Mouse (Mus musculus) lung, adult 2 months (tissue): ENCODE measurements around the gene Atp6v0a1. TPM values are rescaled to one million over a fixed set of nuclear protein-coding genes. Genes with fewer than 3 reads are reported as not detected.

ENCODE experiments used
- DNase-seq: peaks from one replicate; pipeline ENCODE4 v3.0.0; 2022
- H3K4me1 ChIP-seq: fragments of 200-500 bp; 2 replicates; pipeline ENCODE4 v1.6.1; 2011; ENCODE audit warnings: low read length; ENCODE audit not compliant: control insufficient read depth, insufficient read depth
- H3K4me3 ChIP-seq: fragments of 200-500 bp; replicated peaks from 2 replicates; pipeline ENCODE3; 2011; ENCODE audit warnings: low read depth, mild to moderate bottlenecking, control low read depth, low read length; ENCODE audit errors: extremely low read depth
- CTCF ChIP-seq: fragments of 200-500 bp; IDR thresholded peaks from 2 replicates; pipeline ENCODE4 v1.5.1; 2011; ENCODE audit warnings: mild to moderate bottlenecking, low read length, control low read depth; ENCODE audit not compliant: insufficient read depth
- POLR2A ChIP-seq: fragments of 200-500 bp; IDR thresholded peaks from 2 replicates; pipeline ENCODE4 v1.6.1; 2011; ENCODE audit warnings: low read depth, mild to moderate bottlenecking, control low read depth, low read length, borderline replicate concordance; ENCODE audit errors: extremely low read depth
- WGBS: fragments of 180-500 bp; shearing (Covaris S2); methylation state at CpG from one replicate; pipeline ENCODE4 v1.1.7; 2018; 5-methylcytosine and 5-hydroxymethylcytosine counted together
- polyA plus RNA-seq: library from polyadenylated mRNA; depleted of rRNA; stranded (reverse); fragments of >200 nt; gene quantifications from 2 replicates; pipeline ENCODE4 v1.2.3, GENCODE M21; 2012

Gene Atp6v0a1
- polyA plus RNA-seq, 1 experiment, result 102 TPM

GRCm38 (mm10) chr11:100967376-100967775, 41.9 kb upstream of the Atp6v0a1 start:
- no peak for TF ChIP-seq CTCF
- TF ChIP-seq POLR2A, result no peak
- no peak for DNase-seq
- H3K4me3 ChIP-seq, result peak overlapping the region; percentile 51
- WGBS, result 40% methylated on average over 5 of the region's 5 CpGs
- H3K4me1 ChIP-seq, result peaks cover 29% of the 10 kb centered on the region

GRCm38 (mm10) chr11:100967881-100968420, 41.3 kb upstream of the Atp6v0a1 start:
- TF ChIP-seq CTCF, result no peak
- TF ChIP-seq POLR2A, result no peak
- peaks cover 24% of the 10 kb centered on the region for H3K4me1 ChIP-seq
- peak overlapping the region; percentile 26 for H3K4me3 ChIP-seq
- no peak for DNase-seq
- WGBS, result 29% methylated on average over 5 of the region's 5 CpGs

GRCm38 (mm10) chr11:100968501-100968900, 40.8 kb upstream of the Atp6v0a1 start:
- 30% methylated on average over 5 of the region's 5 CpGs for WGBS
- TF ChIP-seq POLR2A (no peak), CTCF (no peak)
- Histone ChIP-seq H3K4me1 (peaks cover 18% of the 10 kb centered on the region), H3K4me3 (peak overlapping the region; percentile 94)
- peak; percentile 26 for DNase-seq

GRCm38 (mm10) chr11:100969189-100969743, 40.0 kb upstream of the Atp6v0a1 start:
- Histone ChIP-seq H3K4me1 (peaks cover 11% of the 10 kb centered on the region), H3K4me3 (peak overlapping the region; percentile 94)
- WGBS, result 1% methylated on average over 34 of the region's 35 CpGs
- peak; percentile 60 for DNase-seq
- no peak for TF ChIP-seq CTCF

DNA sequence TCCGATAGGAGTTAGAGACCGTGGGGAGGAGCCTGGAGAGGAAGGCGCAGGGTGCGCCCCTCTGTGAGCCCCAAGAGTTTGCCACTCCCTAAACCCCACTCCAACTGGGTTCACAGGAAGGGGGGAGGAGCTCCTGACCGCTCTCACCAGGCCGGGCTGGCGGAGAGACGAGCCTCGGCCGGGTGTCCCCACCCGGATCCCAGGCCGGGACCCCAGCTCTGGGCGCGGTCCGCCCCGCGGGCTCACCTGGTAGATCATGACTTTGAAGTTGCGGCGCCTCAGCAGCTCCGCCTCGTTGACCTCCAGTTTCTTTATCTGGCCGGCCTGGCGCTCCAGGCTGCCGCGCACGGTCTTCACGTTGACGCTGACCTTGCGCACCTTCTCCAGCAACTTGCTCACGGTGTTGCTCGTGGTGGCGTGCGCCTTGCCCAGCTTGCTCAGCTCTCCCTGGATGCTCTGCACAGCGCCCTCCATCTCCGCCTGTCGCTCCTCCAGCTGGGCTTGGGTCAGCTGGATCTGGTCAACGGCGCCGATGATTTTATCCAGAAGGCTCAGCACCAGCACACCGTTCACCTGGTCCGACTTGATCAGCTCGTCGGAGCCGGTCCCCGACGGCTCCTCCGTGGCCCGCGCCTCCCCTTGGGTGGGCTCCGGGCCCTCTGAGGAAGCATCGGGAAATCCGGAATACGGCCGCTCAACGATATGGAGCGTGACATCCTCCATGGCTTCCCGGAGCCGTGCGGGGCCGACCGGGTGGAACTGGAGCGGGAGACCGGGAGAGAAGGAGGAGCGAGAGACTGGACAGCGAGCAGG, 39.3 kb upstream of the Atp6v0a1 start:
- WGBS, result under 1% methylated on average over 65 of the region's 65 CpGs
- peak; percentile 49; the same call in 1 of the 2 replicates for TF ChIP-seq POLR2A
- no peak for TF ChIP-seq CTCF
- peak; percentile 75 for DNase-seq
- H3K4me3 ChIP-seq, result peak overlapping the region; percentile 94
- peaks cover 4% of the 10 kb centered on the region for H3K4me1 ChIP-seq

DNA sequence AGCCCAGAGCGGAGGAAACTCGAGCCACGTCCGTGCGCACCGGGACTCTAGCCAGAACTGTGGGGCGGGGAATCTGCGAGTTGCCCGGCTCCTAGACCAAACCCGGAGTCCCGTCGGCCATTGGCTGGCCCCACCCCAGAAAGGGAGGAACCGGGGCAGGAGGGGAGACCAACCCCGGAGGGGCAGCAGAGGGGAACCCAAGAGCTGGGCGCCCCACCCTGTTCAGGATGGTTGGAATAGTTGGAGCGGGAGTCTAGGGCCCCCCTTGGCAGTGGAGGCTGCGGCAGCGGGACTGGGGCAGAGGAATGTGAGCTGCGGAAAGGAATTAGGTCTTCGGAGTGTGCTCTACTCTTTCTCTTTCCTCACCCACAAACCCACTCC, 38.7 kb upstream of the Atp6v0a1 start, which contains the start of gene Cavin1:
Gene Cavin1 (minus strand): TSS at position 331 of the 381 bp plus-strand sequence.
- H3K4me1 ChIP-seq, result peaks cover 2% of the 10 kb centered on the region; the same call in 1 of the 2 replicates
- DNase-seq, result peak; percentile 99
- TF ChIP-seq CTCF, result no peak
- TF ChIP-seq POLR2A, result peak; percentile 98
- H3K4me3 ChIP-seq, result peak within 1 kb of the TSS; percentile 94
- WGBS, result 1% methylated on average over 20 of the region's 20 CpGs

DNA sequence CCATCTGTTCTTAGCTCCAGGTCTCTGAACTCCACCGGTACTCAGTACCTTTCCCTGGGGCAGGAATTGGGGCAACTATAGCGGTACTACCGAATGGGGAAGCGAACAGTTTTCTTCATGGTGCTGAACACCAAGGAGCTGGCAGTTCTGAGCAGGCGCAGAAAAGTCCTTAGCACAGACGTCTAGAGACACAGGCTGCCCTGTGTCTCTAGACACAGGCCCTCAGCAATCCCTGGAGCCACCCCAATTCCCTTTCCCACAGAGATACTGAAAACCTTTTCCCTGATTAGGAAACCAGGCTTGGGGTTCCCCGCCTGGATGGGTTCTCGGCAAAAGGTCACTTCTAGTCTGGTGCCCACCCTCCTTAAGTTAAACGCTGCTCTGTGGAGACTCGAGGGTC, 37.8 kb upstream of the Atp6v0a1 start:
- no peaks in the 10 kb centered on the region; the same call in 1 of the 2 replicates for H3K4me1 ChIP-seq
- no peak for TF ChIP-seq CTCF
- TF ChIP-seq POLR2A, result no peak
- WGBS, result 77% methylated on average over 10 of the region's 10 CpGs
- no peak for DNase-seq
- H3K4me3 ChIP-seq, result no peak overlapping the region

DNA sequence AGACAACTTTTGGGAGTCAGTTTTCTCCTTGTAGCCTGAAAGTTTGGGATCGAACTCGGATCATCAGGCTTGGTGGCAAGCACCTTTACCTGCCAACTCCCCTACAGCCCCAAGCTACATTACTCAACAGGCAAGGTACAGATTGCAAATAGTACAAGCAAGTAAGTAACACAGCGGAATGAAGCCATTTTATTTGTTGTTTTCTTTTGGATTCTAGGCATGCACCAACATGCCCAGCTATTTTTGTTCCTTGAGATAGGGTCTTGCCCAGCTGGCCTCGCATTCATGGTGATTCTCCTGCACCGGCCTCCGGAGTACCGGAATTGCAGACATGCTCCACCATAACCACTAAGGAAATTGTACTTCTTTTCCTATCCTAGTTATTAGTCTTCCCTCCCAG, 36.0 kb upstream of the Atp6v0a1 start:
- Histone ChIP-seq H3K4me1 (no peaks in the 10 kb centered on the region), H3K4me3 (no peak overlapping the region)
- WGBS, result 91% methylated on average over 7 of the region's 7 CpGs
- no peak for DNase-seq
- TF ChIP-seq CTCF (no peak), POLR2A (no peak)

DNA sequence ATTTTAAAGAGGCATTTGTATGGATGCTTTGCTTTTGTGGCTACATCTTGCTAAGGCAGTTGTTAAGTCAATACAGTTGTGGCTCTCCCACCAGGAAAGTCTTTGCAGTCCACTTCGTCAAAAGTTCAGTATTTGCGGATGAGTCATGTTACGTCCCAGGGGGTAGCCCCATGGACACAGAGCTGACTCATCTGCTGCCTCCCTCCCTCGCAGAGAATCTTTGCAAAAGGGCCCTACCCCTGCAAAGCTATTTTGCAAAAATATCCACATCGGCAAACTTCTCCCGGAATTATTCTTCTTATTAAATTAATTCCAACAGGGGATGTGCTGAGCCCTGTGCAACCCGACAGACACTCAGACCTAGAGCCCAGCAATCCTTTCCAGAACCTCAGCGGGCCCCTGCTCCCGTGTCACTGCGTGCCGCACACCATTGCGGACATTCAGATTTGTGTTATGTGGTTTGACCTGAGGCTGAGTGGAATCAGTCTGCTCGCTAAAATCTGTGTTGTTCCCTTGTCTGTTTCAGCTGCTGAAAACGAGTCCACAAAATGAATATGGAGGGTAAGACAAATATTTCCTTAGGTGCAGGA, 34.8 kb upstream of the Atp6v0a1 start:
- Histone ChIP-seq H3K4me3 (no peak overlapping the region), H3K4me1 (peaks cover 2% of the 10 kb centered on the region; the same call in 1 of the 2 replicates)
- TF ChIP-seq POLR2A (no peak), CTCF (no peak)
- 59% methylated on average over 14 of the region's 14 CpGs for WGBS
- no peak for DNase-seq

DNA sequence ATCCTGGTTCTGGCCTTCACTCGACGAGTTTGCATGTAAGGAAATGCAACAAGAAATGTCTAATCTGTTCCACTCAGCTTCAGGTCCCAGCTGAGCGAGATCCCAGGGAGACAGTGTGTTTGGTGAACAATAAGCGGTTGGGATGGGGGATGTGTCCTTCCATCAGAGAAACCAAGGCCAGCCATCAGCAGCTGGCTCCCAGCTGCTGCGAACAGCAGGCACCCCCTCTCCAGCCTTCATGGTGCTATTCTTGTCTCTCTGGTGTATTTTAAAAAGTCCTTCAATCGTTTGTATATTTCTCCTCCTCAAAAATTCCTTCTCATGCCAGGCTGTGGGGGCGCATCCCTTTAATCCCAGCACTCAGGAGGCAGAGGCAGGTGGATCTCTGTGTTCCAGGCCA, 34.0 kb upstream of the Atp6v0a1 start:
- DNase-seq, result no peak

More for the DNA sequence above, 34.0 kb upstream of the Atp6v0a1 start:
- Histone ChIP-seq H3K4me1 (peaks cover 5% of the 10 kb centered on the region; the same call in 1 of the 2 replicates), H3K4me3 (no peak overlapping the region)
- WGBS, result 56% methylated on average over 7 of the region's 7 CpGs
- TF ChIP-seq POLR2A (no peak), CTCF (no peak)
